Mouse (Mus musculus) embryonic facial prominence, embryonic 13.5 days (tissue): ENCODE data around the gene Alk. TPM values are rescaled to one million over a fixed set of nuclear protein-coding genes. Genes with fewer than 3 reads are reported as not detected.

Experiments
- ATAC-seq: fragments of 200-750 bp; cut with Nextera tagmentation; 2 replicates; pipeline ENCODE4 v1.8.0; 2017; ENCODE audit warnings: low read depth; ENCODE audit not compliant: insufficient number of reproducible peaks, insufficient read depth, low FRiP score, low TSS enrichment
- H3K27ac ChIP-seq: fragments of 300-500 bp; sonication (generic); 2 replicates; pipeline ENCODE4 v1.5.1; 2015; ENCODE audit warnings: moderate library complexity, mild to moderate bottlenecking, inconsistent platforms
- H3K27me3 ChIP-seq: fragments of 300-500 bp; sonication (generic); 2 replicates; pipeline ENCODE4 v1.6.1; 2015; ENCODE audit warnings: mild to moderate bottlenecking, inconsistent platforms
- H3K36me3 ChIP-seq: fragments of 300-500 bp; sonication (generic); 2 replicates; pipeline ENCODE4 v1.6.1; 2015; ENCODE audit warnings: mild to moderate bottlenecking, inconsistent platforms
- H3K4me1 ChIP-seq: fragments of 300-500 bp; sonication (generic); 2 replicates; pipeline ENCODE4 v1.6.1; 2015; ENCODE audit warnings: inconsistent platforms
- H3K4me2 ChIP-seq: fragments of 300-500 bp; sonication (generic); 2 replicates; pipeline ENCODE4 v1.6.1; 2015; ENCODE audit warnings: moderate library complexity, mild to moderate bottlenecking, inconsistent platforms
- H3K4me3 ChIP-seq: fragments of 300-500 bp; sonication (generic); 2 replicates; pipeline ENCODE4 v1.5.1; 2015; ENCODE audit warnings: mild to moderate bottlenecking, inconsistent platforms
- H3K9ac ChIP-seq: fragments of 300-500 bp; sonication (generic); 2 replicates; pipeline ENCODE4 v1.6.1; 2015; ENCODE audit warnings: mild to moderate bottlenecking, inconsistent platforms
- H3K9me3 ChIP-seq: fragments of 300-500 bp; sonication (generic); 2 replicates; pipeline ENCODE4 v1.6.1; 2016; ENCODE audit warnings: inconsistent platforms
- WGBS: fragments of 180-500 bp; shearing (Covaris S2); methylation state at CpG from one replicate; pipeline ENCODE4 v1.1.7; 2015; ENCODE audit warnings: mixed read lengths; 5-methylcytosine and 5-hydroxymethylcytosine counted together
- polyA plus RNA-seq: library from polyadenylated mRNA; unstranded; fragments of >200 nt; fragmentation: Nextera tagmentation; extraction: Ambion mirVana; gene quantifications from 2 replicates; pipeline ENCODE4 v1.2.1, GENCODE M21; 2015

Alk gene
- polyA plus RNA-seq, 1 experiment from 2014 or later = 0.51 TPM

GRCm38 (mm10) chr17:72045671-72046070 is 558.8 kb downstream of the Alk start:
- no peak overlapping the region for H3K4me2 ChIP-seq
- no peak for ATAC-seq
- WGBS = 94% methylated on average over 2 of the region's 2 CpGs
- H3K4me1 ChIP-seq = no peaks in the 10 kb centered on the region
- no peak overlapping the region for H3K4me3 ChIP-seq
- no peaks in the 10 kb centered on the region for H3K36me3 ChIP-seq
- no peaks in the 10 kb centered on the region for H3K27me3 ChIP-seq
- no peak overlapping the region for H3K9ac ChIP-seq
- no peak overlapping the region for H3K27ac ChIP-seq
- no peaks in the 10 kb centered on the region for H3K9me3 ChIP-seq

GRCm38 (mm10) chr17:72043667-72044390 is 560.6 kb downstream of the Alk start:
- H3K4me3 ChIP-seq = no peak overlapping the region
- H3K4me1 ChIP-seq = no peaks in the 10 kb centered on the region
- H3K9ac ChIP-seq = no peak overlapping the region
- H3K27me3 ChIP-seq = no peaks in the 10 kb centered on the region
- H3K9me3 ChIP-seq = no peaks in the 10 kb centered on the region
- H3K36me3 ChIP-seq = no peaks in the 10 kb centered on the region
- H3K4me2 ChIP-seq = no peak overlapping the region
- H3K27ac ChIP-seq = no peak overlapping the region
- no peak for ATAC-seq
- 63% methylated on average over 11 of the region's 11 CpGs for WGBS

GRCm38 (mm10) chr17:72043001-72043666 is 561.3 kb downstream of the Alk start:
- H3K27me3 ChIP-seq = no peaks in the 10 kb centered on the region
- no peak overlapping the region for H3K27ac ChIP-seq
- no peak overlapping the region for H3K4me2 ChIP-seq
- ATAC-seq = no peak
- 62% methylated on average over 9 of the region's 9 CpGs for WGBS
- no peaks in the 10 kb centered on the region for H3K4me1 ChIP-seq
- no peaks in the 10 kb centered on the region for H3K9me3 ChIP-seq
- no peaks in the 10 kb centered on the region for H3K36me3 ChIP-seq
- H3K9ac ChIP-seq = no peak overlapping the region
- H3K4me3 ChIP-seq = no peak overlapping the region

- Histone ChIP-seq H3K36me3 (no peaks in the 10 kb centered on the region), H3K27me3 (no peaks in the 10 kb centered on the region), H3K4me2 (no peak overlapping the region), H3K27ac (no peak overlapping the region), H3K9ac (no peak overlapping the region), H3K4me3 (no peak overlapping the region), H3K4me1 (no peaks in the 10 kb centered on the region), H3K9me3 (no peaks in the 10 kb centered on the region)
- no peak for ATAC-seq
- WGBS = 82% methylated on average over 7 of the region's 7 CpGs
These were observed 565.1 kb downstream of the Alk start for GRCm38 (mm10) chr17:72039176-72039948.

- no peak overlapping the region for H3K4me2 ChIP-seq
- no peaks in the 10 kb centered on the region for H3K36me3 ChIP-seq
- no peaks in the 10 kb centered on the region for H3K4me1 ChIP-seq
- no peaks in the 10 kb centered on the region for H3K9me3 ChIP-seq
- H3K4me3 ChIP-seq = no peak overlapping the region
- 81% methylated on average over 5 of the region's 5 CpGs for WGBS
- H3K27ac ChIP-seq = no peak overlapping the region
- no peak for ATAC-seq
- no peak overlapping the region for H3K9ac ChIP-seq
- no peaks in the 10 kb centered on the region for H3K27me3 ChIP-seq
These were observed 566.1 kb downstream of the Alk start for GRCm38 (mm10) chr17:72038371-72038770.

GRCm38 (mm10) chr17:72030672-72031071 is 573.8 kb downstream of the Alk start:
- 79% methylated on average over 7 of the region's 7 CpGs for WGBS
- no peak for ATAC-seq
- no peak overlapping the region for H3K4me2 ChIP-seq
- H3K27me3 ChIP-seq = no peaks in the 10 kb centered on the region
- H3K9ac ChIP-seq = no peak overlapping the region
- no peak overlapping the region for H3K27ac ChIP-seq
- H3K4me3 ChIP-seq = no peak overlapping the region
- H3K36me3 ChIP-seq = no peaks in the 10 kb centered on the region
- H3K9me3 ChIP-seq = no peaks in the 10 kb centered on the region
- H3K4me1 ChIP-seq = no peaks in the 10 kb centered on the region

GRCm38 (mm10) chr17:72023323-72023722 is 581.1 kb downstream of the Alk start:
- Histone ChIP-seq H3K27me3 (no peaks in the 10 kb centered on the region), H3K36me3 (no peaks in the 10 kb centered on the region), H3K9ac (no peak overlapping the region), H3K4me3 (no peak overlapping the region), H3K4me2 (no peak overlapping the region), H3K4me1 (peaks cover 5% of the 10 kb centered on the region; the same call in 1 of the 2 replicates), H3K9me3 (no peaks in the 10 kb centered on the region), H3K27ac (no peak overlapping the region)
- ATAC-seq = no peak
- 85% methylated on average over 9 of the region's 9 CpGs for WGBS

- no peaks in the 10 kb centered on the region for H3K9me3 ChIP-seq
- H3K27me3 ChIP-seq = no peaks in the 10 kb centered on the region
- ATAC-seq = no peak
- H3K4me2 ChIP-seq = no peak overlapping the region
- no peak overlapping the region for H3K9ac ChIP-seq
- H3K4me3 ChIP-seq = no peak overlapping the region
- 66% methylated on average over 10 of the region's 10 CpGs for WGBS
- H3K27ac ChIP-seq = no peak overlapping the region
- H3K36me3 ChIP-seq = no peaks in the 10 kb centered on the region
- peaks cover 5% of the 10 kb centered on the region; the same call in 1 of the 2 replicates for H3K4me1 ChIP-seq
These were observed 582.4 kb downstream of the Alk start for GRCm38 (mm10) chr17:72021733-72022669.

- no peak for ATAC-seq
- no peaks in the 10 kb centered on the region for H3K27me3 ChIP-seq
- peaks cover 4% of the 10 kb centered on the region; the same call in 1 of the 2 replicates for H3K4me1 ChIP-seq
- no peak overlapping the region for H3K9ac ChIP-seq
- H3K4me2 ChIP-seq = no peak overlapping the region
- no peak overlapping the region for H3K27ac ChIP-seq
- H3K36me3 ChIP-seq = no peaks in the 10 kb centered on the region
- no peaks in the 10 kb centered on the region for H3K9me3 ChIP-seq
- H3K4me3 ChIP-seq = no peak overlapping the region
These were observed 587.1 kb downstream of the Alk start for GRCm38 (mm10) chr17:72017329-72017728.

GRCm38 (mm10) chr17:72015253-72015652 is 589.2 kb downstream of the Alk start:
- Histone ChIP-seq H3K36me3 (no peaks in the 10 kb centered on the region), H3K9ac (no peak overlapping the region), H3K27me3 (no peaks in the 10 kb centered on the region), H3K4me3 (no peak overlapping the region), H3K4me1 (no peaks in the 10 kb centered on the region), H3K27ac (no peak overlapping the region), H3K4me2 (no peak overlapping the region), H3K9me3 (no peaks in the 10 kb centered on the region)
- 60% methylated on average over 3 of the region's 3 CpGs for WGBS
- ATAC-seq = no peak

GRCm38 (mm10) chr17:72012775-72013174 is 591.7 kb downstream of the Alk start:
- 46% methylated on average over 9 of the region's 9 CpGs for WGBS
- Histone ChIP-seq H3K4me2 (no peak overlapping the region), H3K9ac (no peak overlapping the region), H3K4me1 (no peaks in the 10 kb centered on the region), H3K27me3 (no peaks in the 10 kb centered on the region), H3K36me3 (no peaks in the 10 kb centered on the region), H3K4me3 (no peak overlapping the region), H3K9me3 (no peaks in the 10 kb centered on the region), H3K27ac (no peak overlapping the region)
- ATAC-seq = no peak
